Mouse (Mus musculus): ENCODE data around the gene Kdm5b. TPM values are rescaled to one million over a fixed set of nuclear protein-coding genes. Genes with fewer than 3 reads are reported as not detected.
"Not testable (repeated sequence)": the region's sequence is repeated elsewhere in the genome, so short reads cannot be mapped to it uniquely, and the experiment has no call there.

Gene Kdm5b
- polyA plus RNA-seq, 1 experiment from 2014 or later, result 84.4 TPM

DNA sequence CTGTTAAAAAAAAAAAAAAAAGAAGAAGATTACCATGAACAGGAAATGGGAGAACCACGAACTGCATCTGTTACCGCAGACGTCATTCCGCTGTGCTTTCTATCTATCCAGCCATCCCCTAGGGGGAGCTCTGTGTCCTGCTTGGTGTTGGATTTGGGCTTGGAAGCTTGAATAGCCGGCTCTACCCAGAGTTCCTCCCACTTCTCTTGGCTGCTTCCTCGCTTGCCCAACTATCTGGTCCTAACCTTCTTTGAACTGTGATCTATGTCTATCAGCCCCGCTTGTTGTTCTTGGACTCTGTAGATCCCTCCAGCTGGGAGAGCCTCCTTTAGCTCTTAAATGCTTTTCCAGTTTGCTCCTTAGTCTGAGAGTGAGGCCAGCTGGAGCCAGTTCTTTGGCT is 41.3 kb upstream of the Kdm5b start:
- 20% methylated on average over 7 of the region's 7 CpGs for WGBS
- H3K36me3 ChIP-seq (ENCODE audit: control insufficient read depth, insufficient read depth, low read length), result no peaks in the 10 kb centered on the region
- no peak overlapping the region for H3K9ac ChIP-seq (ENCODE audit: low read length)
- no peak overlapping the region for H3K4me3 ChIP-seq (ENCODE audit: low read depth, low read length)
- no peaks in the 10 kb centered on the region for H3K9me3 ChIP-seq (ENCODE audit: control insufficient read depth, low read length)
- peaks cover 4% of the 10 kb centered on the region; the same call in 1 of the 2 replicates for H3K4me1 ChIP-seq (replicated peaks; ENCODE audit: control insufficient read depth, insufficient read depth, low read length)
- H3K27me3 ChIP-seq (ENCODE audit: control insufficient read depth, insufficient read depth, low read length), result no peaks in the 10 kb centered on the region; the same call in 1 of the 2 replicates
- H3K4me2 ChIP-seq (ENCODE audit: low read depth, low read length, severe bottlenecking), result no peak overlapping the region
- ATAC-seq (replicated peaks; ENCODE audit: low FRiP score), result no peak
- peak; percentile 77 for DNase-seq (ENCODE audit: low spot score)
- no peak overlapping the region for H3K27ac ChIP-seq (ENCODE audit: low read depth, low read length)

DNA sequence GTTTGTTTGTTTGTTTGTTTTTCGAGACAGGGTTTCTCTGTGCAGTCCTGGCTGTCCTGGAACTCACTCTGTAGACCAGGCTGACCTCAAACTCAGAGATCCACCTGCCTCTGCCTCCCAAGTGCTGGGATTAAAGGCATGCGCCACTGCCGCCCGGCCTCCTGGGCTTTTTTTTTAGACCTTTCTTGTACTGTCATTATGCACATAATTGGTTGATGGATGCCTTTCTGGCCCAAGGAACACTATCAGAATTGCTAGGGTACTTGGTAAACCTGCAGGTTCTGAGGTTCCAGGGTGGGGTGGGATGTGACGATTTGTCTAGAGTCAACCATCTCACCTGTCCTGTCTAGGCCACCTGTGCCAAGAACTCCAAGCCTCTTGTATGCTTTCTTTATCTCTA is 40.8 kb upstream of the Kdm5b start:
- WGBS, result 92% methylated on average over 5 of the region's 5 CpGs
- H3K4me3 ChIP-seq (ENCODE audit: low read depth, low read length); H3K27ac ChIP-seq (ENCODE audit: low read depth, low read length); H3K4me1 ChIP-seq (replicated peaks; ENCODE audit: control insufficient read depth, insufficient read depth, low read length); ATAC-seq (replicated peaks; ENCODE audit: low FRiP score); H3K9me3 ChIP-seq (ENCODE audit: control insufficient read depth, low read length); H3K27me3 ChIP-seq (ENCODE audit: control insufficient read depth, insufficient read depth, low read length); H3K36me3 ChIP-seq (ENCODE audit: control insufficient read depth, insufficient read depth, low read length); DNase-seq (ENCODE audit: low spot score); H3K4me2 ChIP-seq (ENCODE audit: low read depth, low read length, severe bottlenecking); H3K9ac ChIP-seq (ENCODE audit: low read length): not testable (repeated sequence)

GRCm38 (mm10) chr1:134520001-134520721 is 39.8 kb upstream of the Kdm5b start:
- Histone ChIP-seq H3K27ac (ENCODE audit: low read depth, low read length) (no peak overlapping the region), H3K4me2 (ENCODE audit: low read depth, low read length, severe bottlenecking) (no peak overlapping the region), H3K9me3 (ENCODE audit: control insufficient read depth, low read length) (no peaks in the 10 kb centered on the region), H3K36me3 (ENCODE audit: control insufficient read depth, insufficient read depth, low read length) (no peaks in the 10 kb centered on the region), H3K9ac (ENCODE audit: low read length) (no peak overlapping the region), H3K4me3 (ENCODE audit: low read depth, low read length) (no peak overlapping the region), H3K27me3 (ENCODE audit: control insufficient read depth, insufficient read depth, low read length) (no peaks in the 10 kb centered on the region), H3K4me1 (replicated peaks; ENCODE audit: control insufficient read depth, insufficient read depth, low read length) (peaks cover 4% of the 10 kb centered on the region; the same call in 1 of the 2 replicates)
- DNase-seq (ENCODE audit: low spot score) (no peak), ATAC-seq (replicated peaks; ENCODE audit: low FRiP score) (no peak)
- WGBS, result 84% methylated on average over 8 of the region's 8 CpGs

GRCm38 (mm10) chr1:134521163-134521562 is 38.8 kb upstream of the Kdm5b start:
- ATAC-seq (replicated peaks; ENCODE audit: low FRiP score) (no peak), DNase-seq (ENCODE audit: low spot score) (no peak)
- Histone ChIP-seq H3K27me3 (ENCODE audit: control insufficient read depth, insufficient read depth, low read length) (no peaks in the 10 kb centered on the region), H3K27ac (ENCODE audit: low read depth, low read length) (no peak overlapping the region), H3K9me3 (ENCODE audit: control insufficient read depth, low read length) (no peaks in the 10 kb centered on the region), H3K4me1 (replicated peaks; ENCODE audit: control insufficient read depth, insufficient read depth, low read length) (peaks cover 4% of the 10 kb centered on the region; the same call in 1 of the 2 replicates), H3K4me3 (ENCODE audit: low read depth, low read length) (no peak overlapping the region), H3K4me2 (ENCODE audit: low read depth, low read length, severe bottlenecking) (no peak overlapping the region), H3K36me3 (ENCODE audit: control insufficient read depth, insufficient read depth, low read length) (no peaks in the 10 kb centered on the region), H3K9ac (ENCODE audit: low read length) (no peak overlapping the region)
- 80% methylated on average over 7 of the region's 7 CpGs for WGBS

DNA sequence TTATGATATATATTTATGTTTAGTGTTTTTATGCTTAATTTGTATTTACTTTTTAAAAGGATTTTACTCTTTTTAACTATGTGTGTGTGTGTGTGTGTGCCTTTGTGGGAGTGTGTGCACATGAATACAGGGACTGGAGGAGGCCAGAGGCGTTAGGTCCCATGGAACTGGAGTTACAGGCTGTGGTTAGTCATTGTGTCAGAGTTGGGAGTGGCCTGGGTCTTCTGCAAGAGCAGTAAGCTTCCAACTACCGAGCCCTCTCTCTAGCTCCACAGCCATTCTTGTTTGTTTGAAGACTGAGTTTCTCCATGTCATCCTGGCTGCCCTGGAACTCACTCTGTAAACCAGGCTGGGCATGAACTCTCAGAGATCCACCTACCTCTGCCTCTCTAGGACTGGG is 37.6 kb upstream of the Kdm5b start:
- H3K27ac ChIP-seq (ENCODE audit: low read depth, low read length), result no peak overlapping the region
- H3K4me2 ChIP-seq (ENCODE audit: low read depth, low read length, severe bottlenecking), result no peak overlapping the region
- WGBS, result 53% methylated on average over 2 of the region's 2 CpGs
- H3K4me1 ChIP-seq (replicated peaks; ENCODE audit: control insufficient read depth, insufficient read depth, low read length), result no peaks in the 10 kb centered on the region
- no peak for DNase-seq (ENCODE audit: low spot score)
- no peak overlapping the region for H3K9ac ChIP-seq (ENCODE audit: low read length)
- no peaks in the 10 kb centered on the region for H3K27me3 ChIP-seq (ENCODE audit: control insufficient read depth, insufficient read depth, low read length)
- H3K36me3 ChIP-seq (ENCODE audit: control insufficient read depth, insufficient read depth, low read length), result no peaks in the 10 kb centered on the region
- H3K9me3 ChIP-seq (ENCODE audit: control insufficient read depth, low read length), result no peaks in the 10 kb centered on the region
- ATAC-seq (replicated peaks; ENCODE audit: low FRiP score), result no peak
- H3K4me3 ChIP-seq (ENCODE audit: low read depth, low read length), result no peak overlapping the region

GRCm38 (mm10) chr1:134524424-134524823 is 35.5 kb upstream of the Kdm5b start:
- Histone ChIP-seq H3K27me3 (ENCODE audit: control insufficient read depth, insufficient read depth, low read length) (no peaks in the 10 kb centered on the region), H3K9ac (ENCODE audit: low read length) (no peak overlapping the region), H3K4me2 (ENCODE audit: low read depth, low read length, severe bottlenecking) (no peak overlapping the region), H3K36me3 (ENCODE audit: control insufficient read depth, insufficient read depth, low read length) (no peaks in the 10 kb centered on the region), H3K27ac (ENCODE audit: low read depth, low read length) (no peak overlapping the region), H3K4me1 (replicated peaks; ENCODE audit: control insufficient read depth, insufficient read depth, low read length) (no peaks in the 10 kb centered on the region), H3K4me3 (ENCODE audit: low read depth, low read length) (no peak overlapping the region), H3K9me3 (ENCODE audit: control insufficient read depth, low read length) (no peaks in the 10 kb centered on the region)
- 69% methylated on average over 5 of the region's 5 CpGs for WGBS
- no peak for DNase-seq (ENCODE audit: low spot score)
- ATAC-seq (replicated peaks; ENCODE audit: low FRiP score), result no peak

- no peaks in the 10 kb centered on the region for H3K27me3 ChIP-seq (ENCODE audit: control insufficient read depth, insufficient read depth, low read length)
- no peak overlapping the region for H3K4me3 ChIP-seq (ENCODE audit: low read depth, low read length)
- DNase-seq (ENCODE audit: low spot score) (no peak), ATAC-seq (replicated peaks; ENCODE audit: low FRiP score) (no peak)
- no peak overlapping the region for H3K9ac ChIP-seq (ENCODE audit: low read length)
- no peak overlapping the region for H3K4me2 ChIP-seq (ENCODE audit: low read depth, low read length, severe bottlenecking)
- no peaks in the 10 kb centered on the region for H3K4me1 ChIP-seq (replicated peaks; ENCODE audit: control insufficient read depth, insufficient read depth, low read length)
- H3K36me3 ChIP-seq (ENCODE audit: control insufficient read depth, insufficient read depth, low read length), result no peaks in the 10 kb centered on the region
- no peak overlapping the region for H3K27ac ChIP-seq (ENCODE audit: low read depth, low read length)
- no peaks in the 10 kb centered on the region for H3K9me3 ChIP-seq (ENCODE audit: control insufficient read depth, low read length)
- 85% methylated on average over 1 of the region's 1 CpGs for WGBS
These were observed 35.0 kb upstream of the Kdm5b start for GRCm38 (mm10) chr1:134525015-134525414.

- no peak for DNase-seq (ENCODE audit: low spot score)
- H3K36me3 ChIP-seq (ENCODE audit: control insufficient read depth, insufficient read depth, low read length), result no peaks in the 10 kb centered on the region
- no peak for ATAC-seq (replicated peaks; ENCODE audit: low FRiP score)
- no peaks in the 10 kb centered on the region for H3K9me3 ChIP-seq (ENCODE audit: control insufficient read depth, low read length)
- H3K9ac ChIP-seq (ENCODE audit: low read length), result no peak overlapping the region
- H3K4me1 ChIP-seq (replicated peaks; ENCODE audit: control insufficient read depth, insufficient read depth, low read length), result no peaks in the 10 kb centered on the region
- H3K4me3 ChIP-seq (ENCODE audit: low read depth, low read length), result no peak overlapping the region
- no peak overlapping the region for H3K27ac ChIP-seq (ENCODE audit: low read depth, low read length)
- no peaks in the 10 kb centered on the region for H3K27me3 ChIP-seq (ENCODE audit: control insufficient read depth, insufficient read depth, low read length)
- no peak overlapping the region for H3K4me2 ChIP-seq (ENCODE audit: low read depth, low read length, severe bottlenecking)
- 88% methylated on average over 6 of the region's 6 CpGs for WGBS
These were observed 33.2 kb upstream of the Kdm5b start for GRCm38 (mm10) chr1:134526752-134527151.

DNA sequence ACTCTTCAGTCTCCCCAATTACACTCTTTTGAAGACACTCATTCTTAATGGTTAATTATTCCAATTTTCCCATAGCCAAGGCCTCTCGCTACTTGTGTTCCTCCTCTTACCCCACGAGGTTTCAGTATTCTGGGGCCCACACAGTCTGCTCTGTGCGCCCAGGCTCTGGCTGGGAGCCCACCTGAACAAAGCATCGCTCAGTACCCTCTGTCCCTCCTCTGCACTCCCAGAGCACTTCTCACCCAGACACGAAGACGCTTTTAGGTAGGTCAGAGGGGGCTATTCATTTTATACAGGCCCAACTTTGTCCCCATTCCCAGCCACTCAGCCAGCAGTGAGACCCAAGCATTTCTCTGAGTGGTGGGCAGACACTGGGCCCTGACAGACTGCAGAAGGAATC is 29.4 kb upstream of the Kdm5b start:
- Histone ChIP-seq H3K4me2 (ENCODE audit: low read depth, low read length, severe bottlenecking) (no peak overlapping the region), H3K4me1 (replicated peaks; ENCODE audit: control insufficient read depth, insufficient read depth, low read length) (no peaks in the 10 kb centered on the region), H3K4me3 (ENCODE audit: low read depth, low read length) (no peak overlapping the region), H3K9me3 (ENCODE audit: control insufficient read depth, low read length) (no peaks in the 10 kb centered on the region), H3K27ac (ENCODE audit: low read depth, low read length) (no peak overlapping the region), H3K9ac (ENCODE audit: low read length) (no peak overlapping the region), H3K36me3 (ENCODE audit: control insufficient read depth, insufficient read depth, low read length) (no peaks in the 10 kb centered on the region), H3K27me3 (ENCODE audit: control insufficient read depth, insufficient read depth, low read length) (no peaks in the 10 kb centered on the region)
- ATAC-seq (replicated peaks; ENCODE audit: low FRiP score), result no peak
- WGBS, result 73% methylated on average over 6 of the region's 6 CpGs
- no peak for DNase-seq (ENCODE audit: low spot score)

All from forebrain, embryonic 11.5 days (tissue).